9 mouse cellular contexts compared by ENCODE assay signal in genomic region chr11:23855182-23855802, GRCm38 (mm10). TPM values are rescaled to one million over a fixed set of nuclear protein-coding genes. Genes with fewer than 3 reads are reported as not detected.
DNase-seq lines count a peak whose midpoint lies in the region; ATAC-seq lines count a peak whose summit lies in the region.
"Had no signal": no experiment of that assay in that cellular context is flagged by ENCODE, and none has a peak within 500 bp of the region (broad histone marks: within the 10 kb centered on the region; RNA-seq: fewer than 3 reads in every experiment).

No protein-coding gene starts in this region.

- no peak overlapping the region for H3K9ac ChIP-seq in hindbrain, embryonic 14.5 days
- H3K9ac ChIP-seq: lung, embryonic 15.5 days had no signal

- peak; percentile 96 for ATAC-seq in frontal cortex, adult (ENCODE audit: low TSS enrichment)
- ATAC-seq in hindbrain, embryonic 14.5 days (ENCODE audit: low FRiP score) = peak; percentile 66; the same call in 1 of the 2 replicates
- ATAC-seq in megakaryocyte-erythroid progenitor cell, adult 5-6 weeks (replicated peaks; ENCODE audit: low FRiP score, low TSS enrichment, poor library complexity, severe bottlenecking) = peak; percentile 97

- no peaks in the 10 kb centered on the region for H3K9me3 ChIP-seq in hindbrain, embryonic 14.5 days (ENCODE audit: control insufficient read depth, low read length)
- H3K9me3 ChIP-seq: lung, embryonic 15.5 days had no signal

- H3K36me3 ChIP-seq in hindbrain, embryonic 14.5 days (replicated peaks; ENCODE audit: control insufficient read depth, insufficient read depth) = peaks cover 41% of the 10 kb centered on the region

- no peak overlapping the region for H3K27ac ChIP-seq in hindbrain, embryonic 14.5 days
- H3K27ac ChIP-seq: lung, embryonic 15.5 days had no signal

- DNase-seq in Muller cell, postnatal 12 days (ENCODE audit: inconsistent ontology term) = peak; percentile 61
- peak; percentile 70 to 82 for DNase-seq in cerebellum, adult 18-20 months
- peak; percentile 62 for DNase-seq in hindbrain, embryonic 14.5 days (ENCODE audit: low spot score)
- peak; percentile 64 to 65 for DNase-seq in left cerebral cortex, adult 18-20 months (ENCODE audit: low spot score in 2 of 2)
- peak; percentile 63 to 70 for DNase-seq in right cerebral cortex, postnatal 10 days (ENCODE audit: low spot score in 2 of 2)
- DNase-seq in urinary bladder, postnatal 25 days (ENCODE audit: low spot score) = peak; percentile 58

- no peaks in the 10 kb centered on the region for H3K27me3 ChIP-seq in hindbrain, embryonic 14.5 days (ENCODE audit: control insufficient read depth, insufficient read depth, low read length)
- H3K27me3 ChIP-seq: lung, embryonic 15.5 days had no signal

- no peaks in the 10 kb centered on the region for H3K4me1 ChIP-seq in hindbrain, embryonic 14.5 days (replicated peaks; ENCODE audit: control insufficient read depth, insufficient read depth, low read length)
- H3K4me1 ChIP-seq: lung, embryonic 15.5 days had no signal

- no peak overlapping the region for H3K4me3 ChIP-seq in hindbrain, embryonic 14.5 days (replicated peaks; ENCODE audit: low read length)
- H3K4me3 ChIP-seq: lung, embryonic 15.5 days had no signal

- no peak overlapping the region for H3K4me2 ChIP-seq in hindbrain, embryonic 14.5 days (replicated peaks)
- H3K4me2 ChIP-seq: lung, embryonic 15.5 days had no signal

- 15% methylated on average over 3 of the region's 3 CpGs for WGBS in hindbrain, embryonic 14.5 days

RNA-seq across cellular contexts. Expression of gene Papolg, which starts 39.8 kb away (rescaled TPM):
- 20.9 and 22.0 TPM in 2 replicates for polyA plus RNA-seq in hindbrain, embryonic 14.5 days (2014; fragmentation: Nextera tagmentation; extraction: Ambion mirVana)
- 10 to 100 TPM; 18.7 to 19.6 TPM for total RNA-seq in left cerebral cortex, adult 18-20 months (2021)
- 10.7 and 16.3 TPM in 2 replicates for total RNA-seq in megakaryocyte-erythroid progenitor cell, adult 5-6 weeks (2014; fragmentation: Nextera tagmentation)
- total RNA-seq in megakaryocyte-erythroid progenitor cell, adult 5-6 weeks (2017) = 13.5 and 20.5 TPM in 2 replicates
